Mouse (Mus musculus): ENCODE results near the gene Hlcs.
A peak's percentile ranks its signal among the peaks of the same experiment; 100 is the strongest.

Hlcs gene

DNA sequence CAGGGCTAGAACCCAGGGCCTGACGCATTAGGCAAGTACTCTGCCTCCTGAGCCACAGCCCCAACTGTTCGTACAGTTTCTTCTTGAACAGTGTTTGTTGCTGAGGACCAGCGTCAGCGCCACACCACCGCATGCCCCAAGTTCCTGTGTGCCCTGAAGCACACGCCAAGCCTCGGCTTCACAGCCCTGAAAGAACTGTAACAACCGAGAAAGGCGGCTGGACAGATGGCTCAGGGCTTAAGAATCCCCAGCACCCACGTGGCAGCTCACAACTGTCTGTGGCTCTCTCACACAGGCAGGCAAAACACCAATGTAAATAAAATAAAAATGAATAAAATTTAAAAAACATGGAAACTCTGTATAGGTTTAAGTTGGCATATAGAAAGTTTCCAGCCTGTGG is 104.5 kb downstream of the Hlcs start:
- peak; percentile 41; the same call in 1 of the 2 replicates for ATAC-seq (ENCODE audit: low TSS enrichment)

DNA sequence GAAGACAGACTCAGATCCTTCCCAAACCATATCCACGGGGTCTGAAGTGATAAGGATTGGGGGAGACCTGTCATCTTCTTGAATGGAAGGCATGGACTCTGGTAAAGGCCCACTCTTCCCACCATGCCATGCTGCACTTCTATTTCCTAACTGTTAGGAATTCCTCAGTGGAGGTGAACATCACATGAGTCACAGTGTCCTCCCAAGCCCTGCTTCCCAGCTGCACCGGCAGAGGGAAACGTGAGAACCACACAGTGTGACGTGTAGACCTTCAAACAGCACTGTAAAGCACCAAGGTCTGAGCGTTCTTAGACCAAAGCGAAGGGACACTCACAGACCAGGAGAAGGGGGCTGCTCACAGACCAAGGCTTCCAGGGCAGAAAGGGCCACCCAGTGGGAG is 105.2 kb downstream of the Hlcs start:
- ATAC-seq (ENCODE audit: low TSS enrichment) = peak; percentile 33; the same call in 1 of the 2 replicates

DNA sequence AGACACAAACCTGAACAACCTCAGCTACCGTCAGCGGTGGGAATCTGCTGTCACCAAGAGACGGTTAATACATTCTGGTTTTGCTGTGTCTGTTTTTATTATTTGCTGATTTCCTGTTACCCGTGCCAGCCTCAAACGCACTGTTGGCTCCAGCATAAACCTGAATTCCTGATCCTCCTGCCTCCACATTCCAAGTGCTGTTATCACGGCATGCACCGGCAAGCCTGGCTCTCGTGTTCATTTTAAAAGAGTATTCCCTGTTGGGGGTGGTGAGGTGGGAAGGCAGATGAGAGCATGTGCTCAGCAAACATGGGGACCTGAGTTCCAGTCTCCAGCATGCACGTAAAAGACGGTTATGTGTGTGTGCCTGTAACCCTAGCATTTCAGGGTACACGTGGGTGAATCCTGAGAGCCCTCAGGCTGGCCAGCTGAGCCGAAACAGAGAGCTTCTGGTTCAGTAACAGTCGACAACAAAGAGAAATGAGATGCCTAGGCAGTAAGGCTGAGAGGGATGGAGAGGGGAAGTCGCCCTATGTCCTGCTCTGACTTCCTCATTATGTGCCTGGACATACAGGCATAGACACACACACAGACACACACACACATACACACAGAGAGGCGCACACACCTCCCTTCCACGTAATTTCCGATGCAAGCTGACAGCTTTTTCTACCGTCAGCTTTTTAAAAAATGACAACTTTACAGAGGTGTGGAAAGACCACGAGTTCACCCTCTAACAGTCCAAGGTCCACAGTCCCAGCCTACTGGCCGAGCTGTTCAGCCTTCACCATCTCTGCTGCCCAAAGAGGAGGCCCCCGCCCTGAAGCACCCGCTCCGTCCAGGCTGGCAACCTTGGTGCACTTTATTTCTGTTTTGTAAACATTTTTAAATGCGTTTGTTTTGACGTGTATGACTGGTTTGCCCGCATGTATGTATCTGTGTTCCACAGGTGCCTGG is 107.6 kb downstream of the Hlcs start:
- ATAC-seq (ENCODE audit: low TSS enrichment) = no peak

DNA sequence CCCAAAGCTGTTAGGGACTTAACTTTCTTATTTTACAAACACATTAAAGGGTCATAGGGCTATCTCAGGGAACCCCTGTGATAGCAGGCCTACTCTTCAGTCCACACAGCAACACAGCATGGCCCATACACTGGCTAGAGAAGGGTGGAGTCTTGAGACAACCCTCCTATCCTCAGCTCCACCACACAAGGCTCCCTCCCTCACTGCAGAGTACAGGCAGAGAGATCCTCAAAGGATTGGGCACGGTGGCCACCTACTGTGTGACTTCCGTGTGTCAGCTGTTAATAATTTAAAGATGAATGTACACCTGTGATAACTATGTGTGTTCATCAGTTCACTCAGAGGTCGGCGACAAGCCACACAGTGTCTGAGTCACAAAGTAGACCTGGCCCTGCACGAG is 112.0 kb downstream of the Hlcs start:
- ATAC-seq (ENCODE audit: low TSS enrichment) = no peak

DNA sequence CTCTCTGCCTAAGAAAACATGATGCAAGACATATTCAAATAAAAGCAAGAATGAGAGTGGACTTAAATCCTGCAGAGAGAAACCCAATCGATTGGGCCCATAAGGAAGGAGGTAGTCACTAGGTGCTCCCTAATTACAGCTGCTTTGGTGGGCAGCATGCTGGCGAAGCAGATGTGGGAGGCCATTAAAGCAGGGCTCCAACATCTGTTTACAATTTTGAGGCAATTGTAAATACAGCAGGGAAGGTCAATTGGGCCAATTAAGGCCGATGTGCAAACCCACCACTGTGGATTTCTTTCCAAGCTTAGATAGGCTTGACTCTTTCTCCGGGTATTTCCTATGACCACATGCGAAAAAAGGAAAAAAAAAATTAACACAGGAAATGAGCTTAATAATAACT is 117.5 kb downstream of the Hlcs start:
- ATAC-seq (ENCODE audit: low TSS enrichment) = no peak

DNA sequence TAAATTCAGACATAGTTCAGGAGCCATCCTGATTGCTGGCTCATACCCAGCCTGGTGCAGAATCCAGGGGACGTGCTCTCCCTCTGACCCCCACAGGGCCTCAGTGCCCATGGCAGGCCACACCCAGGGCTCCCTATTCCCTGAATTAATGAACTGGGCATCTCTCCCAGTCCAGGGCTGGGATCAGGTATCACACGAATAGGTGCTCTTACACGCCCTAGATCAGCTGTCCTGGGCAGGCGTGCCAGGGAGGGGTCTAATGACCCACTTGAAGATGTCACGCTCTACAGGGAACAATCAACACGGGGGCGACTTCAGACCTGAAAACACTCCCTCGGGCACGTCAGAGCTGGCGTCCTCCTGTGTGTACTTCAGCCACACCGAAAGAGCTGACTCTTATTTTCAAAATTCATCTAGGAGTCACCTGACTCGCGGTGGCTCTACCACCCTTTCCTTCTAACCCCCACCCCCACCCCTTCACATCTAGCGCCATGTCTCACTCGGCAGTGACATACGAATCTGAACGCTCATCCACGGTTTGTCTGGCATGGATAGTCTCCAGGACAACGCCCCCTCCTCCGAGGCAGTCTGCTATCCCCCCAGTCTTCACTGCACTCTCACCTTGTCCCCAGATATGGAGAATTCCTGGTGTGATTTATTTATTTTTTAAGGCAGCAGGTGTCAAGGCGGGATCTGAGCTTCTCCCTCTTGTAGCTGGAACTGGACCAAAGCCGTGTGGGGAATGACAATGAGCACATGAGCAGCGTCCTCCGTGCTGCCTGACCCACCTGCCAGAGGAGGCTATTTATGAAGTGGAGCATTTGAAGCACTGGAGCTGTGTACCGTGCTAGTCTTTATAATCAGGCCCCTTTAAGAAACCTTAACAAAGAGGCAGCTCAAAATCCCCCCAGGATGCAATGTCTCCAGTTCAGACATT is 121.7 kb downstream of the Hlcs start:
- ATAC-seq (ENCODE audit: low TSS enrichment) = no peak

DNA sequence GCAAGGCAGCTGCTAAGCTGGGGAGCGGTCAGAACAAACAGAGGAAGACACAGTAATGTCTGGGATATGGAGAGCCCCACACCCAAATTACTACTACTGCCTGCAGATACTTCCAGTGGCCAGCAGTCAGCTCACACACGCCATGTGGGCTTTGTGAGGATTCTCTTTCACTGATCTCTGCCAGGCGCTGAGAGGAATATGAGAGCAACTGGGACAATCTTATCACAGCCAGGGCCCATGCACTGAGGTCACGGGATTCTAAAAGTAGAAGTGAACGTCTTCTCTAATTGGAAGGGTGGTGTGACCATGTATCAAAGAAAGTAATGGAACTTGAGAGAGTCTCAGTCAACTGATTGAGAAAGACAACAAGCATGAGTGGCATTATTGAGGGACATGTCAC is 123.1 kb downstream of the Hlcs start:
- ATAC-seq (ENCODE audit: low TSS enrichment) = no peak

DNA sequence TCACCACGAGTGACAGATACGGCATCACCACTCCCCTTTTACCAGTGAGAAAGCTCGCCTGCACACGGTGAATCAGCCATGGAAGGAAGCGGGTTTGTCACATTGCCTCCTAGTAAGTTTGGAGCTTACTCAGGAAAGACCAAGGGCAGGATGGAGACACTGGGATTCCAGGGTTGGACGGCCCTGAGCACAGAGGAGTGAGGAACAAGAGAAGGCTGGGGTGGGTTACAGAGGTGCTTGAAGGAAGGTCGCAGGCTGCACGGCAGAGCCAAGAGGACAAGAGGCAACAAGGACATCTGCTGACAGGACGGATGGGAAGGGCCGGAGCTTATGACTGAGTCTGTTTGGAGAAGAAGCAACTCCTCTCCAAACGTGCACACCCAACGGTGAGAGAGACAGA is 126.8 kb downstream of the Hlcs start:
- no peak for ATAC-seq (ENCODE audit: low TSS enrichment)

DNA sequence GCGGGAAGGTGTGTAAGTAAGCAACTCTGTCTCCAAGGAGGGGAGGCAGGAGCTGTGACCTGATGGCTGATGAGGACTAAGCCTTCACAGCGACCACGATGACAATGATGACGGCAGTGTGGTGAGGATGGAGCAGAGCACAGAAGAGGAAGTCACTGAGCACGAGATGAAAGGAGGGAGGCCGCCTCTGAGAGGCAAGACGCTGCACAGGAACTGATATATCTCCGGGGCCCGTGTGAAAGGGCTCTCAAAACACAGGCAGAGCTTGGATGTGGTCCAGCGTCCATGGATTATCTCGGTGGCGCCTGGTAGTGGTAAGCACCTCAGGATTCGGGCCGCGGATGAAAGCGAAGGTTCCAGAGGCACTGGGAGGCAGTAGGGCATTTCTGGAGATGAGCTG is 127.9 kb downstream of the Hlcs start:
- no peak for ATAC-seq (ENCODE audit: low TSS enrichment)

DNA sequence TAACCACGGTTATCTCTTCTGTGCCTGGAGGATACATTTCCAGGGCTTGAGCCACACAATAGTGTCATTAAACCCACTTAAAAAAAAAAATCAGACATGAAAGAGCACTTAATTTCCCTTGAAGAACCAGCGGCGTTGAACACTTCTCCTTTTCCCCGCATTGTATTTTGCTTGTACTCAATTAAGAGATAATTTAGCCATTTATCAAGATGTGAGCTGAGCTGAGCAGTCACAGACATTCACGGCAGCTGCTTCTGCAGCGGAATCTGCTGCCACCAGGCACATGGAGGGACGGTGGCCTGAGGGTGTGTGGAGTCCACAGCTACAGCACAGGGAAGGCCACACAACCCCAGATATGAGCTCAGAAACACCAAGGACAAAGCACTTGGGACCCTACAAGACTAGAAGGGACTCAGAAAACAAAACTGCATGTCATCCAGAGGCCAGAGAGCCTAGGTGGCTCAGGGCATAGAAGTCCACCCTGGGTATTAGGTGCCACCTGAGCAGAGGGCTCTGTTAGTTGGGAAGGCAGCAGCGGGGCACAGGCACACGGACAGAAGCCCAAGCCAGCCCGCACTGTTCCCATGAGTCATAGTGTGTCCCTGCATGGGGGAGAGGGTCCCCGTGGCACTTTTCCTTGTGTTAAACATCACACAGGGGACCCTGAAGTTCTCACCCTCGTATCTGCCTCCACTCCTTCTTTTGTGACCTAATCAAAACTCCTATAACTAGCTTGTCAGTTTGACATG is 133.1 kb downstream of the Hlcs start:
- no peak for ATAC-seq (ENCODE audit: low TSS enrichment)

DNA sequence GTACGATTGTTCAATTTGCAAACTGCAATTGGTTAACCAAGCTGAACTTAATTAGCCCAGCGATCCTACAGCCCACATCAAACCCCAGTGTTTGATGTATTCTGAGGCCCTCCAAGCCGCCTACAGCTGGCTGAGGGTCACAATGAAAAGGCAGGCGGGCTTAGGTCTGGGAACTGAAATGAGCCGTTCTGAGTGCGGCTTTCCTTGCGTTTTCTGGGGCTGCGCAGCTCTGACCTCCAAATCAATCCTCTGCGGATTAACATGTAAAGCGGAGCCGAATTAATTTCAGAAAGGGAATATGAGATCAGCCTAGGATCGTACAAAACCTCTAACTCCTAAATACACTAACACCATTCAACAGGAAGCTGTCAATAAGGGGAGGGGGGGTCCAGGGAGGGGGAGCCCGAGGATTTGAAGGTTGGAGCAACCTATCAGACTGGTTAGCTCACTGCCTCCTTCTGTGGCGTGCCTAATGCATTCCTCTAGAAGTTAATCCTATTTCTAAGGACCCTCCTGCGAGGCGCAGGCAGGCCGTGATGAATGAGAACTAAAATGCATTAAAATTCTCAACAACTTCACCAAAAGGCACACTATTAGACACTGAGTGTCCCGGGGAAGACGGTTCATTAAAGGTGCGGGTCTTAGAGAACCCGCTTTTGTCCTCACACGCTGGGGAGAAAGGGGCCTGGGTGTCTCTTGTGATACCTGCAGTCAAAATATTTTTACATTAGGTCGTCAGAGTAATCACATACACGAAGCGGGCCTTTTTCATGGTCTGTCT is 133.8 kb downstream of the Hlcs start:
- no peak for ATAC-seq (ENCODE audit: low TSS enrichment)

DNA sequence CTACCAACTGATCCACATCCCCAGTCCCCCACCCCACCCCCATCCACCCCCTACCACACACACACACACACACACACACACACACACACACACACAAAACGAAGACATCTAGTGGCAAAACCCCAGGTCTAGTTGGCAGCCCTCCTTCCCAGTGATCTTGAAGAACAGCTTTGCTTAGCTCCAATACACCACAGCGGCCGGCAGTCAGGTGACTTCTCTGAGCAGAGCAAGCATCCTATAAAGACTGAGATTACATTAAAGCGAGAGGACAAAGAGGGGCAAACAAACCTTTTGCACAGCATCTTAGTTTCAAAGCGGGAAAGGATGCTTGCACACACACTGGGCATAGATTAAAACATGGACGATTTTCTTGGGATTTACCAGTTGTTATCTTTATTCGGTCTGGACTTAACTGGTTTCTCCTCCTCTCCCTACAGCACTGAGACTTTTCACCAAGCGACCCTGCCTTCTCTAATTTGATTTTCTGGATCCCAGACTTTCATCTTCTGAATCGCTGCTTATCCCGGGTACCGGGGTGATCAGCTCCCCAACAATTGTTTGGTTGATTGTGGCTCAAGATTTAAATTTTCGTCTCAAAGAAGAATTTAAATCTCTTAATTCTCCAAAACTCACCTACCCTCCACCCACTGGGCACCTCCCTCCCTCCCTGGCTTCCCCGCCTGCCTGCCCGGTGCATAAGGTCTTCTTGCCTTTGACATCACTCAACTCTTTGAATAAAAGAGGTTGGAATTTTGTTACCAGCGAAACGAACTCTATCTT is 134.7 kb downstream of the Hlcs start:
- ATAC-seq (ENCODE audit: low TSS enrichment) = no peak

DNA sequence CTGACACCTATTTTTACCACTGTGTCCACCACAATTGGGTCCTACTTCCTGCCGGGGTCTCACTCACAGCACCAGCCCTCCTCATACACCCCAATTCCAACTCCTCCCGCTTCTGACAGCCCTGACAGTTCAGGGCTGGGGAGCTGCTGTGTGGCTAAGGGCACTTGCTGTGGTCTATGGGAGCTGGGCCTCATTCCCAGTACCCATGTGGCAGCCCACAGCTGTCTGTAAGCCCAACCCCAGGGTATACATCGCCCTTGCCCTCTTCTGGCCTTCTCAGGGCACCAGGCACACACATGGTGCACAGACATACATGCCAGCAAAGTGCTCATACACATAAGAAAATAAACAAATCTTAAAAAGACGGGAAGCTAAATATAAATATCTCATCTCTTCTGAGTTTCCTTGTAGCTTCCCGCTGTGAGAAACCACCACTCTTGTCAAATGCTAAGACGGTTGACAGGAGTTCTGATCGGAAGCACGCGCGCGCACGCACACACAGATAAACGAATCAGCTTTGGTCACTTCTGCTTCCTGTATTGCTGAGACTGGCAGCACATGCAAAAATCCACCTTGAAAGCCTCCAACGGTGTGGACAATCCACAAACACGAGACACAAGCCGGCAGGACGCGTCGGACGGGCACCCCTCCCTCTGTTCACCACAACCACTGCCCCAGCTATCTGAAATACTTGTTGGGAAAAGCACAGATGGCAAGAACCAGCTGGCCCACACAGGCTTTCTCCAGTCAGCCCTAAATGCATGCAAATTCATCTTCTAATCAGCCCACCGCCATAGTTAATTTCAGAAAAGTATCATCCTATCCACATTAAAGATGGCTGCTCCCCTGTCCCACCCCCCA is 136.1 kb downstream of the Hlcs start:
- peak; percentile 69; the same call in 1 of the 2 replicates for ATAC-seq (ENCODE audit: low TSS enrichment)

DNA sequence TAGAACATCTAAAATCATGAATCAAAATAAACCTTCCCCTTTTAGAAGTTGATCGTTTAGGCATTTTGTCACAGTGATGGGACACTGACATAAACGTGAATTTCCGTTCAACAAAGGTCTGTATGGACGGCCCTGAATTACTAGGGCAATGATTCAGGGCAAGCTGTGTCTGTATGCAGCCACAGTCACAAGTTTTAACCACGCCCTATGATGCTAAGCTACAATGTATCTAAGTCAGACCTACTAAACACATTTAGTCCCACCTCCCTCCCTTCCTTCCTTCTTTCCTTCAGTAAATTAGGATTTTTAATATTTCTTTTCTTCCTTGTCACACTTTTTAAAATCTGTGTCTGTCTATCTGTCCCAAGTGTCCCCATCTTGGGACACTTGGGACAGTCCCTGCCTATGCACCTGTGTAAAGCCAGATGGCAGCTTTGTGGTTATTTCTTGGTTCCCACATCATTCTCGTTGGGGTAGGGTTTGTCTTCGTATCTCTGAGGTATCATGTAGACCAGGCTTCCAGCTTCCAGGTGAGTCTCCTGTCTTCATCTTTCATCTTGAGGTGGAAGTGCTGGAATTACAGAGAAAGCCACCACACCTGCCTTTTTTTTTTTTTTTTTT is 137.9 kb downstream of the Hlcs start:
- ATAC-seq (ENCODE audit: low TSS enrichment) = no peak

DNA sequence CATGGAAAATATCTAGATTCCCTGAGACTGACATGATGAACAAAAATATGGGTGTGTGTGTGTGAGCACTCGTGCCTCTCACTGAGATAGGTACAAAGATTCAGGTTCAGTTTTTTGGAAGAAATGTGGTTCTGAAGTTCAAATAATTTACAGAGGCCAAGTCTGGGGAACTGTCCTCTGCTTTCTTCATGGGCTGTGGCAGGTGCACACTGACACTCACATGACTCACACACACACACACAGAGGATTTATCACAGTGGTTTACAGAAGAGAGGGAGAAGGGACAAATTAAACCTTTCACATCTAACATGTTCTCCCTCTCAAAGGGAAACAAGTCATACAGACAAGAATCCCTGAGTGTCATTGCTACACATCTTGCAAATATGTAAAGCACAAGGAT is 140.0 kb downstream of the Hlcs start:
- ATAC-seq (ENCODE audit: low TSS enrichment) = no peak

DNA sequence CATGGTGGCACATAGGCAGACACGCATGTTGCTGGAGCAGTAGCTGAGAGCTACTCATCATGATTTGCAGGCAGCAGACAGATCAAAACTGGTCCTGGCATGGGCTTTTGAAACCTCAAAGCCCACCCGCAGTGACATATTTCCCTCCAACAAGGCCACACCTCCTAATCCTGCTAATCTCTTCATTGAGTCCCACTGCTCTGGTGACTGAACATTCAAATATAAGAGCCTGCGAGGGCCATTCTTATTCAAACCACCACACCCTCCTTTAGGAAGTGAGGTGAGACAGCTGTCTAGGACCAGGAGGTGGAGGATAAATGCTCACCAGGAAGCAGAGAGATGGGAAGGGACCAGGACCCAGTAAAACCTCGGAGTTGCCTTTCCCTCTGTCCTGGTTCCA is 143.2 kb downstream of the Hlcs start:
- no peak for ATAC-seq (ENCODE audit: low TSS enrichment)

DNA sequence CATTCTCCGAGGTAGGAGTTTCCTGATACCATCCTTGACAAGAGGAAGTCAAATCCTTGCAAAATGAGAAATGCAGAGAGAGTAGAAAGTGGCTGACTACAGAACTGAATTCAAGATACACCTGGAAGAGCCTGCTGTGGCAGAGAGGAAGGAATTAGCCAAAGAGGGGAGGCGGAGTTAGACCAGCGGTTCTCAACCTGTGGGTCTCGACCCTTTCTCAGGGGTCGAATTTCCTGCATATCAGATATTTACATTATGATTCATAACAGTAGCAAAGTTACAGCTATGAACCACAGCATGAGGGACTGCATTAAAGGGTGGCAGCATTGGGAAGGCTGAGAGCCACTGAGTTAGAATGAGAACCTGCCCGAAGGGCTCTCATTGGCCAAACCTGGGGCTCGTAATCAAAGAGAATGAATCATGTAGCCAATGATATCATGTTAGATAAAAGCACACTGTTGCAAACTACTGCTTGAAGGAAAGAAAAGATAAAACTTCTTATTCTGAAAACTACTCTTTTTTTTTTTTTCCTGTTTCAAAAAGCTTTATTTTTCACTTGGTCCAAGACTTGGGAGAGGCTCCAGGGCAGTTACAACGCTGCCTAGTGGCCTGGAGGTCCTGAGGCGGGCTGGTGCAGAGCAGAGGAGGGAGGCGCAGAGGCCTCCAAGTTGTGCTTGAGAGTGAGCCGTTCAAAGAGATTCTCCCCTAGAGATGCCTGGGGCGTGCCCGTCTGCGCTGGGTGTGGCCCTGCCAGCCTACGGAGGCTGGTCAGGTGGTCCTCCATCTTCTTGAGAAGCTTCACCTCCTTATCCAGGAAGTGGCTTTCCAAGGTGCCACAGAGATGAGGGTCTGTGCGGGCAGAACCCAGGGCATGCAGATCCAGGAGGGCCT is 144.5 kb downstream of the Hlcs start:
- ATAC-seq (ENCODE audit: low TSS enrichment) = no peak

DNA sequence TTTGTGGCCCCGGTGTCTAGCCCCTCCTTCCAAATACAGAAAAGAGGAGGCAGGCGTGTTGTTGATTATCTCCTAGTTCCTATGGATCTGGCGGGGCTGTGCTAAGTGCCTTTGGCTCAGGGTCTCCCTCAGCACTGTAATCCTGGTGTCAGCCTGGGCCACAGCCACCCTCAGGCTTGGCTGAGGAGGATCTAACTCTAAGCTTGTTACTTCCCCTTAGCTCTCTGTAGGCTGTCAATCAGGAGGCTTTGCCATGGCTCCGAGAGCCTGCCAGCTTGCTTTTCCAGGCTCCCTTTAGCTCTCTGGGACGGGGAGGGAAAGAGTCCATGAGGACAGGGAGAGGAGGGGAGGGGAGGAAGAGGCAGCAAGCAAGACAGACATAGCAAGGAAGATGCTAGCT is 148.4 kb downstream of the Hlcs start:
- peak; percentile 55; the same call in 1 of the 2 replicates for ATAC-seq (ENCODE audit: low TSS enrichment)

All from frontal cortex, adult (tissue).